Mouse (Mus musculus) naive thymus-derived CD4-positive, alpha-beta T cell, adult 2 months (primary cell): ENCODE measurements at regions not wholly inside any gene's neighbourhood (a gene's known extent, or its start where the extent isn't known, plus 50 kb on each side); places are given as distances from the start of the nearest gene placed in this dataset.
"Not testable (repeated sequence)": the region's sequence is repeated elsewhere in the genome, so short reads cannot be mapped to it uniquely, and the experiment has no call there.

ENCODE experiments used
- DNase-seq: peaks from one replicate; pipeline ENCODE4 v3.0.0-alpha.2; 2011; ENCODE audit warnings: low read depth

DNA sequence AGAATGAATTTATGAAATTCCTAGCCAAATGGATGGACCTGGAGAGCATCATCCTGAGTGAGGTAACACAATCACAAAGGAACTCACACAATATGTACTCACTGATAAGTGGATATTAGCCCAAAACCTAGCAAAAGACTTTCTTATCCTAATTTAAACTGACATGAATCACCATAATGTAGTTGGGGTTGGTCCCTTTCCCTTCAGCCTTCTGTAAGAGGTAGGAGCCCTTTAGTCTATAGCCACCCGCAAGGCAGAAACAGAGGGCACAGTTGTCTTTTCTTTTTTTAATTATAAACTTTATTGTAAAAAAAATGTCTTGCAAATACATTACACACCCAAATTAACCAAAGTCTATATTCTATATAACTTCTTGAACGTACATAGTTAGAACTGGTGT, 81.3 kb downstream of the Ogfrl1 start:
- not testable (repeated sequence) for DNase-seq

DNA sequence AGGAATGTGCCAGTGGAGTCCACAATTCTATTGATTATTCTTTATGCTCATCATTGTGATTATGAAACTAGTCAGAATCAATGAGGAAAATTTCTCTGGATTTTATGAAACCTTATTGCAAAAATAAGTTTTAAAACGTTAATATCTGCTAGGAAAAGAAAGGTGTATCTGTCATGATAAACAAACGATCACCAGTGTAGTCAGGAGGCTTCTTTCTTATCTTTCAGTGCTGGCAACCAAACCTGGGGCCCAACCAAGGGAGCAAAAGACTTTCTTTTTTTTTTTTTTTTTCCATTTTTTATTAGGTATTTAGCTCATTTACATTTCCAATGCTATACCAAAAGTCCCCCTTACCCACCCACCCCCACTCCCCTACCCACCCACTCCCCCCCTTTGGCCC, 82.7 kb downstream of the Ogfrl1 start:
- not testable (repeated sequence) for DNase-seq

GRCm38 (mm10) chr1:23292718-23293117, 104.9 kb downstream of the Ogfrl1 start:
- no peak for DNase-seq

- DNase-seq = peak; percentile 13
Observed at GRCm38 (mm10) chr1:23286741-23287140, 110.8 kb downstream of the Ogfrl1 start.

DNA sequence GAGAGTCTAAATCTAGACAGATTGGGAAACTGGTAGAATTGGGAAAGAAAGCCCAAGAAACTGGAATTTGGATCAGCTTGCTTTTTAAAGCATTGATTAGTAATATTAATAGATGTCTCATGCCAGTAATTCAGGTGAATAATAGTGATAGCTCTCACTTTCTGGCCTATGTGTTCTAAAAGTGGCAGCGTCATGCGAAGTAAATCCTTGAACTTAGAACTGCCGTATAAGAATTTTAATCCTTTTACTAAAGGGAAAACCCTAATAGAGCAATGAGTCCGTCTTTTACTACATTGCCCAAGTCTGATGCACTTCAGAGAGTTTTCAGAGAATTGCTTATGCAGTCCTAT, 114.7 kb downstream of the Ogfrl1 start:
- no peak for DNase-seq

DNA sequence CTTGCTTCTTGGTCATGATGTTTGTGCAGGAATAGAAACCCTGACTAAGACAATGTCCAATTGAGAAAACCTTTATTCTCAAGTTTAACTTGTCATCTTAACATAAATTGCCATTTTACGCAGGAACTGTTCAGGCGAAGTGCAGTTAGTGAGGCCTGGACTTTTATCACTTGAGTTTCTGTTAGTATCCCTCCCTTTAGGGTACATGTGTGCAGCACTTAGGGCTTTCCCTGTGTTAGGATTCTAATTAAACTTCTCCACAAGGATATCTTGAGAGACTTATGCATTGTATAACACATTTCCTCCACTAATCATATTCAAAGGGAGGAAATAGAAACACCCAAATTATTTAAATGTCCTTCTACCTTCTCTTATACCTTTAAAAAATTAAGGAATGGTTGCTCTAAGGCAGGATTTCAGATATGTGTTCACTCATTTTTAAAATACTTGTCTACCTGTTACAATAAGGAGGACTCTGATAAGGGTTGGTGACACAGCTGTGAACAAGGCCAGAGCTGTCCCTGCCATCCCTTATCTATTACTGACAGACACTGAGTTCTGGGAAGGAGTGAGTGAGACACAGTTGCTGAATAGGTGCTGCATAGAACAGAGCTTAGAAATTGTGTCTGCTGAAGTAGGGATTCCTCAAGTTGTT, 115.2 kb downstream of the Ogfrl1 start:
- DNase-seq = no peak

GRCm38 (mm10) chr1:23279827-23280226, 117.7 kb downstream of the Ogfrl1 start:
- DNase-seq = no peak

DNA sequence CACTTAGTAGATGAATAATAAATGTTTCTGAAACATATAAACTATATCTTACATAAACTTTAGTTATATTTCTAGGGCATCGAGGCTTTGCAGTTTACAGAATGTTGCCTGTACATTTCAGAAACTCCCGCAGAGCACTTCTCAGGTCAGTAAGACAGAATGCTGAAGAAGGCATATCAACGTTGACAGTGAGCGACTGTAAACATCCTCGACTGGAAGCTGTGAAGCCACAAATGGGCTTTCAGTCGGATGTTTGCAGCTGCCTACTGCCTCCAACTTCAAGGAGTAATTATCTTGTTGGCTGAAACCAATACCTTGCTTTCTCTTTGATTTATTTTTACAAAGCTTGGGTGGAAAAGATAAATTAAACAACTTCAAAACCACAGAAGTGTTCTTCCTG, 125.5 kb downstream of the Ogfrl1 start:
- peak; percentile 32 for DNase-seq

DNA sequence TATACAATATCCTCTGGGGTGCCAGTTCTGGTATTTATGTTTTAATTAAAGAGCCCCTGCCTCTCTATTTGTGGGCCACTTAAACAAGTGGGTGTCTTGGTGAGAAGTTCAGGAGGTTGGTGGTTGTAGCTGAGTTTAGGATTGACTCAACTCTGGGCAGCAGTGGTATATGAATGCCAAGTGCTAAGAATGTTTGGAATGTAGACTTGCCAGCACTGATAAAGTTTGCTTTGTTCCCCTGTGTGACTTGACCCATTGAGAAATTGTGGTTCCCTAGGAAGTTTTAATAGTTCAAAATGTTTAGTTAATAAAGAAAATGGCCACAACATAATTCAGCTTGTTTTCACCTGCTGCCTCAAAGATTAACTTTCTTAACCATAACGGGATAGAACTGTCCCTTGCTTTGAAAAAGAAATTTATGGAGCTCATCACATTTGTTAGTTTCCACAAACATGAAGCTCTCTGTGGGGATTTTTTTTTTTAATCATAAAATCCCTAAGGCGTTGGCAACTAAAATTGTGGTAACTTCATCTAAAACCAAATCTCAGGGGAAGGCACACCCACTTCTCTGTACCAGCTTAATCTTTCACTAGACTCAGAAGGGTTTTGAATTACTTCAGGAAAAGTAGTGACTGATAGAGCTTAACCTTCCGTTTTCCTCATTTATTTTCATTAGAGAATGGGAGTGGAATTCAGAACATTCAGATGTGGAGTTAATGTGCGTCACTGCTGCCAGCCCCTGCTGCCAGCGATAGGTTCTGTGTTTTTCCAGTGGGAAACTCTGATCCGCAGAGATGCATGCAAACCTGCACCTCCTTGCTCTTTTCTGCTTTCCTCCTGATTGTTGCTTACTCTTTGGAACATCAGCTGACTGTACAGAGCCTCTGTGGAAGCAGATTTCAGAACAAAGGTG, 126.4 kb downstream of the Ogfrl1 start:
- DNase-seq = no peak

GRCm38 (mm10) chr1:23268062-23268461, 129.5 kb downstream of the Ogfrl1 start:
- no peak for DNase-seq

GRCm38 (mm10) chr1:23265556-23266232, 131.9 kb downstream of the Ogfrl1 start:
- no peak for DNase-seq

DNA sequence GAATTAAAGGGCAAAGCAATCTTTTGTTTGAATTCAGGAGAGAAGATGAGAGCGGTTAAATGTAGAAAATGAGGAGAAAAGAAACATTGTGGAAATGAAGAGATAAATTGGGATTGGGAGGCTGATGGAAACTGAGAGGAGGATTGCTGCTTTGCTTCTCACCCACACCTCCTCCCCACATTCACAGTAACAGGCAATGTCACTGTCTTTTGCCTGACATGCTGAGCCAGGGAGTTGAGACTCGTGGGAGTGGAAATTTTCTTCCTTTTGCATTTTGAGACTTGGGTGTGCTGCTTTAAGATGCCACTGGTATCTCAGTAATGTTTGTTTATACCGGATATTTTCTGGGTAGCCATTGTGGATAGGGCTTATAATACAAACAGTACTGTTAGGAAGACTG, 133.3 kb downstream of the Ogfrl1 start:
- no peak for DNase-seq

GRCm38 (mm10) chr1:23263798-23264197, 133.8 kb downstream of the Ogfrl1 start:
- no peak for DNase-seq

- DNase-seq = no peak
Observed at GRCm38 (mm10) chr1:23261652-23262051, 135.9 kb downstream of the Ogfrl1 start.

DNA sequence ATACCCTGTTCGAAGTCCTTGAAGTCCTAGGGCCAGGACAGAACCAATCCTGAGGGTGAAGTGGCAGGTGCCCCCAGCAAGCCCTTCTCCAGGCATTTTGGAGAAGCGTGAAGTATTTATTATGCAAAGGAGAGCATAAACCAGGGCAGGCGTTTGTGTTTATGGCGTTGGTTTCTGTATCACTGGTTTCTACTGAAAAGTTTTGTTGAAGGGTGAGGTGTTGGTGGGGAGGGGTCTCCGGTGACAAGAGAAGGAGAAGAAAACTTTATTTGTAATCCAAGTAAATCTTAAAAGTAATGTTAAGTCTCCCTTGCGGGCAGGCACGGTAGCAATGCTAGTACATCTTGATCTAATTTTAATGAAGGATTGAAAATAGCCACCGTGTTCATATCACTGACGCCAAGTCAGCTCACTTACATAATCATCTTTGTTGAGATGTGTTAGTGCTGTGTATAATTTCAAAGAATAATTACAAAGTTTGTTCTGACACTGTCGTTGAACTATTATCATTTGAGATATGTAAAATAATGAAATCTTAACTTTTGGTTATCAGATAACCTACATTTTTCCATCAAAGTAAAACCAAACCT, 140.2 kb downstream of the Ogfrl1 start:
- no peak for DNase-seq

DNA sequence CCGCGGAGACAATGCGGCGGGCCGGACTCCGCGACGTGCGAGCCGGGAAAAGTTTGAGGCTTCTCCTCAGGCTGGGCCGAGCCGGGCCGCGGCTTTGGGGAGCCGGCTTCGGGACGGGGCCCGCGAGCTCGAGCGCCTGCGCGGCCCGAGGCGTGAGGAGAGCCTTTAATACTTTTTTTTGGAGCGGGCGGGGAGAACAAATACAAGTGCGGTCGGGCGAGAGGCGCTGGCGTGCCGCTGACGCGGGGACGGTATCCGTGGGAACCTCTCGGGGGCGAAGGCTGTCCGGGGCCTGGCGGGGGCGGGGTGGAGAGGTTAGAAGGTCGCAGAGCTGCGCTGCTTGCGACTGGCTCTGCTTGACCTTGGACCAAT, 141.0 kb downstream of the Ogfrl1 start:
- DNase-seq = peak; percentile 33

DNA sequence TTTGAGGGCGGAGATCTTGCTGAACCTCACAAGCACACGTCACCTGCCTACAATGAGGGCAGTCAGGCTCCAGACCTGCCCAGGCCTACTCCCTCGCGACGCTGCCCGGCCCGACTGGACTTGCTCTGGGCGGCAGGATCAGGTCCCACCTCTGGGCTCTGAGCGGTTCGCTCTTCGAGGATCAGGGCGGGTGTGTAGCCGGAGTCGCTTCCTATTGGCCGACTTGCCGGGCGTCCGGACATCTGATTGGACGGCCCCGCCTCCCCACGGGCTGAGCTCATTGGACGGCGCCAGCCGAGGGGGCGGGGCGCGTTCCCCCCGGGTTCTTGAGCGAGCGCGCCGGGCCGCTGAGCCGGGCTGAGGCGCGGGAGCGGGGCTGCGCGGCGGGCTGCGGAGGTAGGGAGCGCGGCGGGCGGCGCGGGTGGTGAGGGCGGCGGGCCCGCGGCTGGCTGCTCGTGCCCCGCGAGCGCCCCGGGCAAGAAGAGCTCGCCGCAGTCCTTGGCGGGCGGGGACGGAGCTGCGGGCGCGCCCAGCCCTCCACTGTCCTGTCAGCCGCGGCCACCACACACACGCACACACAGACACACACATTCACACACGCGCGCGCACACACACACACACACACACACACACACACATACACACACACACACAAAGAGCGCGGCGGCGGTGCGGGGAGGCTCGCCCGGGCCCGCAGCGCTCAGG, 141.5 kb downstream of the Ogfrl1 start:
- DNase-seq = peak; percentile 83

DNA sequence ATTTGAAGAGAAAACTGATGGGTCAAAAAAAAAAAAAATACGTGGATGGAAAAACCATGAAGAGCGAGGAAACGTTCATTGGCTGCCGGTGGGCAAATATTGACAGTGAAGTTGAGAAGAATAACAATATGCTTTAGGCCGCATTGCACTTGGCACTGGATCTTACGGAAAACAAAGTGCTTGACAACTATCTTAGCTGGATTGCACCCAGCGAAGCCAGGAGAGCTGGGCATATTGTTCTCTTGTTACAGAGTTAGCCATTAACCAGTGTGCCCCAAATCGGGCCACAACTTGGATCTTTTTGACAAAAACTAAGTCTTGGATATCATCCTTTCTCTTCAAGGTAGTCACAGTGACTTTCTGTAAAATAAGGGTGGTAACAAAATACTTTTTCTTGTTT, 143.3 kb downstream of the Ogfrl1 start:
- no peak for DNase-seq

GRCm38 (mm10) chr1:23231522-23231921, 129.5 kb upstream of the 4933415F23Rik start:
- no peak for DNase-seq

DNA sequence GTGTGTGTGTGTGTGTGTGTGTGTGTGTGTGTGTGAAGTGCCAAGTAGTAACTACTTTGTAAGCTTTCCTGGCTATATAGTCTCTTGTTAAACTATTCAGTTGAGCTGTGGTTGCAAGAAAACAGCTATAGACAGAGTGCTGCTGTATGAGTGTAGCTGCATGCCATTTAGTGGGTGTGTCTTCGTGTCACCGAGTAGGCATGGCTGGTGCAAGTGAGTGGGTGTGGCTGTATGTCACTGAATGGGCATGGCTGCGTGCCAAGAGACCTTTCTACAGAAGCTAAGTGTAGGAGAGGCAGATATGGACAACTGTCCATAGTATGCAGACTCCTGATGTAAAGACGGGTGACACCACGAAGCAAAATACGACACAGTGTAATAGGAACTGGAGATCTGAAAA, 126.4 kb upstream of the 4933415F23Rik start:
- DNase-seq = no peak

DNA sequence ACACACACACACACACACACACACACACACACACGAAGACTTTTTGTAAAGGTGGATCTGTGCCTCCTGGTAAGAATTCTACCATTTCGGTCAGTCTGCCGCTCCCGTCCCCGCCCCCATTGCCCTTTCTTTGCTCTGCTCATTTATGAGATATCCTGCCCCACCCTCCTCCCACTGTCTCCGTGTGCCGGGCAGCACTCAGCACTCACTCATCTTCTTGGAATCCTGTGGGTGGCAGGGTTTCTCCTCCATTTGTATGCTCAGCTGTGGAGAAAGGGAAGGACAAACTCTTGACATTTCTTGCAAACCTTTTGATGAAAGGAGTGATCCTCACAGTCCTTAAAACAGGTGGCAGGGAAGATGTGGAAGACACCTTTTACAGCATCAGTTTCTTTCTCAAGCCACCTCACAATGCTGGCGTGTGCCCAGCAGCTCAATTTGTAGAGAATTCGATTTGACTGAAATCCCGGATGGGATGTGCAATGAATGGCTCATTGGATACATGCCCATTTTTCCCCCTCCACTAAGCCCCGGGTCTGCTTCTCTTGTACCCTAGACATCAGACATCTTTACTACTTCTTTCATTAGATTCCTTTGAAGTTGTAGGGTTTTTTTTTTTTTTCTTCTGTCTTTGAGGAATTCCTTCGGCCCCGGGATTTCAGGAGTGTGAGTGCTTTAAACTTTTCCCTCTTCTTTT, 112.6 kb upstream of the 4933415F23Rik start:
- DNase-seq = no peak
